Mouse (Mus musculus) hindbrain, postnatal 0 days (tissue): Measurements from ENCODE around the gene Cnih3. TPM values are rescaled to one million over a fixed set of nuclear protein-coding genes. Genes with fewer than 3 reads are reported as not detected.
A peak's percentile ranks its signal among the peaks of the same experiment; 100 is the strongest.

Source experiments
- ATAC-seq: fragments of 200-750 bp; cut with Nextera tagmentation; 2 replicates; pipeline ENCODE4 v1.8.0; 2017; ENCODE audit warnings: mild to moderate bottlenecking, moderate TSS enrichment, moderate library complexity
- DNase-seq: peaks from one replicate; pipeline ENCODE4 v3.0.0-alpha.2; 2015; ENCODE audit warnings: low spot score
- H3K27ac ChIP-seq: fragments of 300-500 bp; sonication (generic); 2 replicates; pipeline ENCODE4 v1.5.1; 2014; ENCODE audit warnings: mild to moderate bottlenecking
- H3K27me3 ChIP-seq: fragments of 300-500 bp; sonication (generic); 2 replicates; pipeline ENCODE4 v1.6.1; 2014; ENCODE audit warnings: low read length, mixed read lengths; ENCODE audit not compliant: insufficient read depth
- H3K36me3 ChIP-seq: fragments of 300-500 bp; sonication (generic); 2 replicates; pipeline ENCODE4 v1.6.1; 2014; ENCODE audit warnings: low read length, mixed read lengths; ENCODE audit not compliant: insufficient read depth
- H3K4me1 ChIP-seq: fragments of 300-500 bp; sonication (generic); 2 replicates; pipeline ENCODE4 v1.6.1; 2014; ENCODE audit warnings: antibody characterized with exemption, low read length, mixed read lengths; ENCODE audit not compliant: insufficient read depth
- H3K4me2 ChIP-seq: fragments of 300-500 bp; sonication (generic); 2 replicates; pipeline ENCODE4 v1.6.1; 2014; ENCODE audit warnings: low read depth, mild to moderate bottlenecking, low read length, moderate library complexity, mixed read lengths
- H3K4me3 ChIP-seq: fragments of 300-500 bp; sonication (generic); 2 replicates; pipeline ENCODE4 v1.5.1; 2014; ENCODE audit warnings: low read length
- H3K9ac ChIP-seq: fragments of 300-500 bp; sonication (generic); replicated peaks from 2 replicates; pipeline ENCODE4 v1.6.1; 2014; ENCODE audit warnings: mild to moderate bottlenecking, low read length, moderate library complexity, mixed read lengths
- H3K9me3 ChIP-seq: fragments of 300-500 bp; sonication (generic); 2 replicates; pipeline ENCODE4 v1.6.1; 2016; ENCODE audit warnings: low read length, mixed read lengths
- CTCF ChIP-seq: IDR thresholded peaks from 2 replicates; pipeline ENCODE4 v1.5.1; 2016; ENCODE audit warnings: antibody characterized with exemption, control low read depth, low read depth
- WGBS: fragments of 180-500 bp; shearing (Covaris S2); extraction: QIAGEN DNeasy Blood & Tissue Kit; methylation state at CpG from one replicate; pipeline ENCODE4 v1.1.7; 2014; 5-methylcytosine and 5-hydroxymethylcytosine counted together
- polyA plus RNA-seq: library from polyadenylated mRNA; unstranded; fragments of >200 nt; fragmentation: Nextera tagmentation; extraction: Ambion mirVana; gene quantifications from 2 replicates; pipeline ENCODE4 v1.2.1, GENCODE M21; 2015
- total RNA-seq: library from RNA; depleted of rRNA; stranded (reverse); fragments of >200 nt; gene quantifications from 2 replicates; pipeline ENCODE4 v1.2.3, GENCODE M21; 2014

The Cnih3 gene
- total and polyA plus RNA-seq, 2 experiments from 2014 or later, result 13.2 to 23.0 TPM

GRCm38 (mm10) chr1:181445041-181445440, 92.6 kb downstream of the Cnih3 start:
- Histone ChIP-seq H3K4me3 (no peak overlapping the region), H3K4me1 (peaks cover 19% of the 10 kb centered on the region; the same call in 1 of the 2 replicates), H3K4me2 (no peak overlapping the region), H3K27me3 (no peaks in the 10 kb centered on the region), H3K27ac (no peak overlapping the region), H3K9ac (no peak overlapping the region), H3K9me3 (no peaks in the 10 kb centered on the region), H3K36me3 (no peaks in the 10 kb centered on the region)
- no peak for TF ChIP-seq CTCF
- DNase-seq, result no peak
- WGBS, result 88% methylated on average over 5 of the region's 5 CpGs
- ATAC-seq, result no peak

- Histone ChIP-seq H3K36me3 (no peaks in the 10 kb centered on the region), H3K9ac (no peak overlapping the region), H3K27ac (no peak overlapping the region), H3K4me1 (peaks cover 19% of the 10 kb centered on the region; the same call in 1 of the 2 replicates), H3K9me3 (no peaks in the 10 kb centered on the region), H3K27me3 (no peaks in the 10 kb centered on the region), H3K4me3 (no peak overlapping the region), H3K4me2 (no peak overlapping the region)
- DNase-seq (peak; percentile 66), ATAC-seq (peak; percentile 50; the same call in 1 of the 2 replicates)
- WGBS, result 31% methylated on average over 1 of the region's 1 CpGs
- TF ChIP-seq CTCF, result peak; percentile 46; the same call in 1 of the 2 replicates
Observed at GRCm38 (mm10) chr1:181445630-181446257, 93.3 kb downstream of the Cnih3 start.

GRCm38 (mm10) chr1:181446591-181447114, 94.2 kb downstream of the Cnih3 start:
- TF ChIP-seq CTCF, result no peak
- Histone ChIP-seq H3K4me2 (no peak overlapping the region), H3K36me3 (no peaks in the 10 kb centered on the region), H3K27ac (no peak overlapping the region), H3K4me1 (peaks cover 19% of the 10 kb centered on the region; the same call in 1 of the 2 replicates), H3K27me3 (no peaks in the 10 kb centered on the region), H3K9me3 (no peaks in the 10 kb centered on the region), H3K9ac (no peak overlapping the region), H3K4me3 (no peak overlapping the region)
- DNase-seq (peak; percentile 66), ATAC-seq (no peak)
- WGBS, result 46% methylated on average over 6 of the region's 6 CpGs

GRCm38 (mm10) chr1:181447576-181447975, 95.1 kb downstream of the Cnih3 start:
- ATAC-seq, result no peak
- no peaks in the 10 kb centered on the region for H3K36me3 ChIP-seq
- DNase-seq, result no peak

GRCm38 (mm10) chr1:181448041-181448440, 95.6 kb downstream of the Cnih3 start:
- H3K36me3 ChIP-seq, result no peaks in the 10 kb centered on the region
- no peak for DNase-seq
- no peak overlapping the region for H3K27ac ChIP-seq
- peaks cover 15% of the 10 kb centered on the region; the same call in 1 of the 2 replicates for H3K4me1 ChIP-seq
- H3K9ac ChIP-seq, result no peak overlapping the region
- H3K27me3 ChIP-seq, result no peaks in the 10 kb centered on the region
- WGBS, result 62% methylated on average over 7 of the region's 7 CpGs
- no peak for ATAC-seq
- no peak for TF ChIP-seq CTCF
- no peak overlapping the region for H3K4me3 ChIP-seq
- H3K4me2 ChIP-seq, result no peak overlapping the region
- no peaks in the 10 kb centered on the region for H3K9me3 ChIP-seq

More at GRCm38 (mm10) chr1:181447576-181447975, 95.1 kb downstream of the Cnih3 start:
- H3K9ac ChIP-seq, result no peak overlapping the region
- no peaks in the 10 kb centered on the region for H3K9me3 ChIP-seq
- H3K4me1 ChIP-seq, result peaks cover 15% of the 10 kb centered on the region; the same call in 1 of the 2 replicates
- no peak for TF ChIP-seq CTCF
- 58% methylated on average over 4 of the region's 4 CpGs for WGBS
- H3K4me3 ChIP-seq, result no peak overlapping the region
- H3K27me3 ChIP-seq, result no peaks in the 10 kb centered on the region
- H3K4me2 ChIP-seq, result no peak overlapping the region
- no peak overlapping the region for H3K27ac ChIP-seq

- ATAC-seq, result no peak
- Histone ChIP-seq H3K27me3 (no peaks in the 10 kb centered on the region), H3K4me3 (no peak overlapping the region), H3K27ac (no peak overlapping the region), H3K4me1 (peaks cover 2% of the 10 kb centered on the region; the same call in 1 of the 2 replicates), H3K9me3 (no peaks in the 10 kb centered on the region), H3K36me3 (no peaks in the 10 kb centered on the region), H3K9ac (no peak overlapping the region), H3K4me2 (no peak overlapping the region)
- DNase-seq, result no peak
- TF ChIP-seq CTCF, result no peak
- 73% methylated on average over 6 of the region's 6 CpGs for WGBS
Observed at GRCm38 (mm10) chr1:181453106-181453505, 100.7 kb downstream of the Cnih3 start.

GRCm38 (mm10) chr1:181456911-181457310, 104.5 kb downstream of the Cnih3 start:
- ATAC-seq, result no peak
- H3K27ac ChIP-seq, result no peak overlapping the region
- no peaks in the 10 kb centered on the region for H3K27me3 ChIP-seq
- H3K36me3 ChIP-seq, result no peaks in the 10 kb centered on the region
- H3K9ac ChIP-seq, result no peak overlapping the region
- H3K9me3 ChIP-seq, result no peaks in the 10 kb centered on the region
- no peak for DNase-seq
- 87% methylated on average over 7 of the region's 7 CpGs for WGBS
- H3K4me1 ChIP-seq, result no peaks in the 10 kb centered on the region
- H3K4me2 ChIP-seq, result no peak overlapping the region
- no peak overlapping the region for H3K4me3 ChIP-seq
- no peak for TF ChIP-seq CTCF
